Mouse (Mus musculus) kidney, adult 2 months (tissue): ENCODE data around the gene Foxn3. TPM values are rescaled to one million over a fixed set of nuclear protein-coding genes. Genes with fewer than 3 reads are reported as not detected.
A peak's percentile ranks its signal among the peaks of the same experiment; 100 is the strongest.

Experiments used
- DNase-seq: peaks from one replicate; pipeline ENCODE4 v3.0.0; 2021
- H3K27ac ChIP-seq: fragments of 200-500 bp; 2 replicates; pipeline ENCODE4 v1.5.1; 2012; ENCODE audit warnings: low read depth, low read length, control low read depth, inconsistent platforms; ENCODE audit not compliant: insufficient read depth
- H3K27me3 ChIP-seq: fragments of 200-500 bp; replicated peaks from 2 replicates; pipeline ENCODE4 v1.6.1; 2012; ENCODE audit warnings: mild to moderate bottlenecking, moderate library complexity, low read length, inconsistent platforms; ENCODE audit not compliant: control insufficient read depth, insufficient read depth
- H3K36me3 ChIP-seq: fragments of 200-500 bp; 2 replicates; pipeline ENCODE4 v1.6.1; 2012; ENCODE audit warnings: mild to moderate bottlenecking, moderate library complexity, low read length, inconsistent platforms; ENCODE audit not compliant: control insufficient read depth, insufficient read depth
- H3K4me1 ChIP-seq: fragments of 200-500 bp; 2 replicates; pipeline ENCODE4 v1.6.1; 2011; ENCODE audit warnings: low read length; ENCODE audit not compliant: control insufficient read depth, insufficient read depth
- H3K4me3 ChIP-seq: fragments of 200-500 bp; 2 replicates; pipeline ENCODE4 v1.5.1; 2011; ENCODE audit warnings: mild to moderate bottlenecking, low read depth, low read length, control low read depth; ENCODE audit not compliant: insufficient read depth
- CTCF ChIP-seq: fragments of 200-500 bp; conservative IDR thresholded peaks from 2 replicates; pipeline ENCODE4 v1.5.1; 2011; ENCODE audit warnings: low read depth, mild to moderate bottlenecking, control low read depth, low read length, moderate library complexity, mixed read lengths; ENCODE audit not compliant: insufficient read depth, insufficient read length
- POLR2A ChIP-seq: fragments of 200-500 bp; IDR thresholded peaks from one replicate; pipeline ENCODE4 v1.6.1; 2011; ENCODE audit warnings: low read depth, low read length, control low read depth
- WGBS: fragments of 180-500 bp; shearing (Covaris S2); methylation state at CpG from one replicate; pipeline ENCODE4 v1.1.7; 2018; 5-methylcytosine and 5-hydroxymethylcytosine counted together
- polyA plus RNA-seq: library from polyadenylated mRNA; depleted of rRNA; stranded (reverse); fragments of >200 nt; gene quantifications from 2 replicates; pipeline ENCODE4 v1.2.3, GENCODE M21; 2012

Gene Foxn3
- polyA plus RNA-seq, 1 experiment = 28.0 TPM

DNA sequence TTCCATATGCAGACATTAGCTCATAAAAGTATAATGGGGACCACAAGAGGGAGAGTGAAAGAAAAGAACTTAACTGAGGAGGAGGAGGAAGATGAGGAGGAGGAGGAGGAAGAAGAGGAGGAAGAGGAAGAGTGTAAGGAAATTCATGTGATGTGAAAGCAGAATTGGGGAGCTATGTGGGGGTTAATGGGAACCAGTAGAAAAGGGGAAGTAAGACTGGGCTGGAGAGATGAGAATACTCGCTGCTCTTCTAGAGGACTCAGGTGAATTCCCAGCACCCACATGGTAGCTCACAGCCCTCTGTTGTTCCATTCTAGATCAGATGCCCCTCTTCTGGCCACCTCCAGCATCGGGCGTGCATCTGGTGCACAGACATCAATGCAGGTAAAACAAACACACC is 83.0 kb downstream of the Foxn3 start:
- no peaks in the 10 kb centered on the region for H3K4me1 ChIP-seq
- WGBS = 86% methylated on average over 3 of the region's 3 CpGs

DNA sequence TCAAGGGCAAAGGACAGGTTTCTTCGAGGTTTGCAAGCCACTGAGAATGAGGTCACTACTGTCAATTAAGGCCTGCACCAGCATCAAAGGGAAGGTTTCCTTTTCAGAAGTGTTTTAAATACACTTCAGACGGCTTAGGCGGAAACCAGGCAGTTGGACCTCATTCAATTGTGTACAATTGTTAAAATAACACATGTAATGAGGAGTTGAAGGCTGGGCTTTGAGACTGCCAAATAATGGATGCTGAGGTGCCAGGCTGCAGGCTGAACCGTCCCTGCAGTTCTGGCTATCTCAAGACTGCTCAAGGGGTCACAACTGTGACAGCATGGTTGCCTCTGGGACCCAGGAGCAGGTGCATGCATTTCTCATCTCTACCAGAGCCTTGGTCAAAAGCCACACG is 89.2 kb downstream of the Foxn3 start:
- Histone ChIP-seq H3K4me3 (no peak overlapping the region), H3K36me3 (no peaks in the 10 kb centered on the region), H3K4me1 (no peaks in the 10 kb centered on the region), H3K27ac (no peak overlapping the region), H3K27me3 (no peaks in the 10 kb centered on the region)
- WGBS = 55% methylated on average over 5 of the region's 5 CpGs
- no peak for DNase-seq
- TF ChIP-seq CTCF = no peak
- no peak for TF ChIP-seq POLR2A

More for the DNA sequence above, 83.0 kb downstream of the Foxn3 start:
- Histone ChIP-seq H3K36me3 (no peaks in the 10 kb centered on the region), H3K4me3 (no peak overlapping the region), H3K27ac (no peak overlapping the region), H3K27me3 (no peaks in the 10 kb centered on the region)
- no peak for DNase-seq
- TF ChIP-seq CTCF (no peak), POLR2A (no peak)

DNA sequence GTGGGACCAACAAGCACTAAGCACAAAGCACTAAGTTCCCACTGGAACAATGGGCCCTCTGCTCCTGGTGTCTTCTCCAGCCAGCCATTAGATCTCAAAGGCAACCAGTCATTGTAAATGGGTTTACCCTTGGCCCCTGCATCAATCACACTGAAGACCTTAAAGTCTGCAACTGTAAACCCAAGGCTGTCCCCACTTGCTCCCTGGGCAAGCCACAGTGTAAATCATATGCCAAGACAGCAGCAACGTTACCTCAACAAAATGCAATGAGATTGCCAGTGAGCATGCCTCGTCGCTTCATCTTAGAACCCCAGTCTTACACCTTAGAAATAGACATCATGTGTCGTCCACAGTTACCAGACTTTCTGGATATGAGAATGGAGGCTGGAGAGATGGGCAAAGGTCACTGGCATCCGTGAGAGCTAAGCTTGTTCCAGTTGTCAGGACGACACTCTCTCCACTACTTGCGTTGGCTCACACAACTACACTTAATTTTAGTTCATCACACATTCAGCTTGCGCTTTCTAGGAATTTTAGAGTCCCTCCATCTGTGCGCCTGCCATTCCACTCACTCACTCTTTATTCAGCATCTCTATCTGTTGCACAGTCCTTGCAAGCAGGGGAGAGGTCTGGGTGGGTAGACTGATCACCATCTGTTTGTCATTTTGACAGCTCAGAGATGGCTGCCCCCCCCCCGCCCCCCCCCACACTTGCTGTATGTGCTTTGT is 89.8 kb downstream of the Foxn3 start:
- Histone ChIP-seq H3K27ac (no peak overlapping the region), H3K4me1 (no peaks in the 10 kb centered on the region), H3K4me3 (no peak overlapping the region), H3K27me3 (no peaks in the 10 kb centered on the region), H3K36me3 (no peaks in the 10 kb centered on the region)
- 73% methylated on average over 10 of the region's 10 CpGs for WGBS
- no peak for DNase-seq
- TF ChIP-seq POLR2A (no peak), CTCF (no peak)

- no peak for DNase-seq
- WGBS = 78% methylated on average over 7 of the region's 7 CpGs
- H3K36me3 ChIP-seq = no peaks in the 10 kb centered on the region
- H3K4me1 ChIP-seq = no peaks in the 10 kb centered on the region
- no peak overlapping the region for H3K27ac ChIP-seq
- no peak for TF ChIP-seq POLR2A
- no peak for TF ChIP-seq CTCF
- H3K4me3 ChIP-seq = no peak overlapping the region
- H3K27me3 ChIP-seq = no peaks in the 10 kb centered on the region
Observed at GRCm38 (mm10) chr12:99471431-99471830, 92.0 kb downstream of the Foxn3 start.

DNA sequence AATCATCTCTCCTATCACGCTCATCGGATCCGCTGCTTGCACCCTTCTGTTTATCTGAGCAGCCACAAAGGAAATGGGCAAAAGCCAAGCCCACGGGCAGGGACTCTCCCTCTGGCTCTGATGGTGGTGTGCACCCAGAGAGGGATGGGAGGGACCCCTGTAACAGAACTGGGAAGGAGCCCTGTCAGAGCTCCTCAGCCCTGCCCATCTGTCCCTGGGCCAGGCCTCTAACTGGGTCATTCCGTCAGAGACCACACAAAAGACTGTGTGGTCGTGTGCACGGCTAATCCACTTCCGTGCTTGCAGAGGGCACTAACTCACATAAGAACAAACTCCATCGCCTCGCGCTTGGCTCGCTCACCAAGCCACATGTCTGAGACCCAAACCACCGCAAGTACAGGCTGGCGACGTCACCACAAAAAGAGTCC is 95.5 kb downstream of the Foxn3 start:
- TF ChIP-seq POLR2A (no peak), CTCF (no peak)
- H3K27ac ChIP-seq = no peak overlapping the region
- no peak overlapping the region for H3K4me3 ChIP-seq
- no peaks in the 10 kb centered on the region for H3K27me3 ChIP-seq
- 33% methylated on average over 15 of the region's 15 CpGs for whole genome bisulfite sequencing
- peak; percentile 20 for DNase-seq
- H3K4me1 ChIP-seq = no peaks in the 10 kb centered on the region
- no peaks in the 10 kb centered on the region for H3K36me3 ChIP-seq

GRCm38 (mm10) chr12:99467256-99467883 is 96.0 kb downstream of the Foxn3 start:
- Histone ChIP-seq H3K4me1 (no peaks in the 10 kb centered on the region), H3K27ac (no peak overlapping the region), H3K27me3 (no peaks in the 10 kb centered on the region), H3K4me3 (no peak overlapping the region), H3K36me3 (no peaks in the 10 kb centered on the region)
- no peak for DNase-seq
- TF ChIP-seq POLR2A (no peak), CTCF (no peak)
- WGBS = 81% methylated on average over 12 of the region's 12 CpGs

DNA sequence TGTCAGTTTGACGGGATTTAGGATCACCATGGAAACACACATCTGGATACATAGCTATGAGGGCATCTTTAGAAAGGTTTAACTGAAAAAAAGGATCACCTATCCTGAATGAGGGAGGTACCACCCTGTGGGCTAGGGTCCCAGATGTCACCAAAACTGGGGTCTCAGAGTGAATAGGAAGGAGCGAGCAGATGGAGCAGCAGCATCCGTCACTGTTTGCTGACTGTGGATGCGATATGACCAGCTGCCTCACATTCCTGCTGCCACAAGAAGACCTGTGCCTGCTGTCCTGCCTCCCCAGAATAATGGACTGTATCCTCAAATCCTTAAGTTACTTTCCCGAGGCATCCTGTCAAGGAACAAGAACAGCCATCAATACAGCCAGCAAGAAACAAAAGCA is 97.0 kb downstream of the Foxn3 start:
- TF ChIP-seq CTCF (no peak), POLR2A (no peak)
- H3K4me3 ChIP-seq = no peak overlapping the region
- H3K27ac ChIP-seq = no peak overlapping the region
- no peaks in the 10 kb centered on the region for H3K36me3 ChIP-seq
- DNase-seq = no peak
- no peaks in the 10 kb centered on the region for H3K27me3 ChIP-seq
- WGBS = 97% methylated on average over 5 of the region's 5 CpGs
- H3K4me1 ChIP-seq = no peaks in the 10 kb centered on the region
